Mouse (Mus musculus) myocyte (in vitro differentiated cells): ENCODE data around the gene Cd5.

ENCODE experiments used
- MAX ChIP-seq: IDR thresholded peaks from one replicate; pipeline ENCODE4 v1.6.1; 2011; ENCODE audit warnings: low read depth, mild to moderate bottlenecking, control low read depth
- MYOD1 ChIP-seq, 3 experiments: IDR thresholded peaks; one replicate each; pipeline ENCODE4 v1.6.1; 2011; ENCODE audit warnings: control low read depth in 2 of 3, low read depth in 2 of 3, mild to moderate bottlenecking in 2 of 3, moderate library complexity in 1 of 3; ENCODE audit not compliant: insufficient read length in 2 of 3, control insufficient read depth in 1 of 3
- POLR2A ChIP-seq: IDR thresholded peaks from one replicate; pipeline ENCODE4 v1.6.1; 2011; ENCODE audit warnings: low read depth, mild to moderate bottlenecking, control low read depth, moderate library complexity; ENCODE audit not compliant: insufficient read length
- POLR2AphosphoS2 ChIP-seq: IDR thresholded peaks from one replicate; pipeline ENCODE4 v1.6.1; 2011; ENCODE audit warnings: low read depth, control low read depth; ENCODE audit not compliant: insufficient read length
- REST ChIP-seq: IDR thresholded peaks from one replicate; pipeline ENCODE4 v1.6.1; 2011; ENCODE audit warnings: mild to moderate bottlenecking, control low read depth, moderate library complexity; ENCODE audit not compliant: insufficient read depth, insufficient read length
- SRF ChIP-seq: IDR thresholded peaks from one replicate; pipeline ENCODE4 v1.6.1; 2011; ENCODE audit warnings: low read depth; ENCODE audit not compliant: control insufficient read depth, insufficient read length
- TCF12 ChIP-seq: IDR thresholded peaks from one replicate; pipeline ENCODE4 v1.6.1; 2011; ENCODE audit warnings: mild to moderate bottlenecking, control low read depth; ENCODE audit not compliant: poor library complexity, insufficient read depth, severe bottlenecking
- TCF3 ChIP-seq: IDR thresholded peaks from one replicate; pipeline ENCODE4 v1.6.1; 2011; ENCODE audit warnings: low read depth, control low read depth; ENCODE audit not compliant: insufficient read length
- USF1 ChIP-seq: IDR thresholded peaks from one replicate; pipeline ENCODE4 v1.6.1; 2011; ENCODE audit warnings: low read depth, mild to moderate bottlenecking, control low read depth, moderate library complexity

GRCm38 (mm10) chr19:10742565-10742964 lies 3.8 kb upstream of the Cd5 start:
- no peak for TF ChIP-seq TCF3
- no peak for TF ChIP-seq POLR2AphosphoS2
- no peak for TF ChIP-seq MYOD1 (IDR thresholded peaks at IDR 0.05; ENCODE audit: control insufficient read depth in 1 of 3, insufficient read length in 2 of 3, low read depth in 2 of 3)
- TF ChIP-seq TCF12, result no peak
- TF ChIP-seq MAX, result no peak
- TF ChIP-seq REST, result no peak
- no peak for TF ChIP-seq POLR2A
- no peak for TF ChIP-seq USF1
- TF ChIP-seq SRF, result no peak
